Mouse (Mus musculus) small intestine, adult 2 months (tissue): ENCODE measurements around the gene Gpr88.

Experiments used
- CTCF ChIP-seq: fragments of 200-500 bp; IDR thresholded peaks from 2 replicates; pipeline ENCODE4 v1.5.1; 2012; ENCODE audit warnings: low read depth, mild to moderate bottlenecking, control low read depth, inconsistent platforms, low read length, moderate library complexity, mixed read lengths; ENCODE audit not compliant: insufficient replicate concordance, insufficient read length; ENCODE audit errors: extremely low read depth
- POLR2A ChIP-seq: fragments of 200-500 bp; IDR thresholded peaks from 2 replicates; pipeline ENCODE4 v1.6.1; 2012; ENCODE audit warnings: low read depth, mild to moderate bottlenecking, control low read depth, inconsistent platforms, low read length, moderate library complexity

- TF ChIP-seq CTCF (no peak), POLR2A (no peak)
Measured at GRCm38 (mm10) chr3:116221686-116222010, 31.7 kb downstream of the Gpr88 start.
